Comparison of ENCODE assay signal across 9 mouse cellular contexts in genomic region chr14:31387301-31387981, GRCm38 (mm10). TPM values are rescaled to one million over a fixed set of nuclear protein-coding genes. Genes with fewer than 3 reads are reported as not detected.
DNase-seq lines count a peak whose midpoint lies in the region; ATAC-seq lines count a peak whose summit lies in the region.
"Had no signal": no experiment of that assay in that cellular context is flagged by ENCODE, and none has a peak within 500 bp of the region (broad histone marks: within the 10 kb centered on the region; RNA-seq: fewer than 3 reads in every experiment).

No protein-coding gene starts in this region.

- H3K36me3 ChIP-seq in hindbrain, embryonic 15.5 days = peaks cover 5% of the 10 kb centered on the region; the same call in 1 of the 2 replicates
- peaks cover 21% of the 10 kb centered on the region; the same call in 1 of the 2 replicates for H3K36me3 ChIP-seq in hindbrain, embryonic 14.5 days (replicated peaks; ENCODE audit: control insufficient read depth, insufficient read depth)
- H3K36me3 ChIP-seq in forebrain, embryonic 11.5 days (ENCODE audit: control insufficient read depth, insufficient read depth, low read length) = no peaks in the 10 kb centered on the region
- no peaks in the 10 kb centered on the region for H3K36me3 ChIP-seq in kidney, embryonic 14.5 days (ENCODE audit: control insufficient read depth, insufficient read depth, low read length)

- H3K4me3 ChIP-seq in hindbrain, embryonic 15.5 days = no peak overlapping the region
- no peak overlapping the region for H3K4me3 ChIP-seq in hindbrain, embryonic 14.5 days (replicated peaks; ENCODE audit: low read length)
- no peak overlapping the region for H3K4me3 ChIP-seq in forebrain, embryonic 11.5 days (ENCODE audit: low read depth, low read length)
- no peak overlapping the region for H3K4me3 ChIP-seq in kidney, embryonic 14.5 days (ENCODE audit: low read length)

- no peaks in the 10 kb centered on the region for H3K9me3 ChIP-seq in hindbrain, embryonic 15.5 days
- H3K9me3 ChIP-seq in hindbrain, embryonic 14.5 days (ENCODE audit: control insufficient read depth, low read length) = no peaks in the 10 kb centered on the region
- no peaks in the 10 kb centered on the region for H3K9me3 ChIP-seq in forebrain, embryonic 11.5 days (ENCODE audit: control insufficient read depth, low read length)
- H3K9me3 ChIP-seq in kidney, embryonic 14.5 days (ENCODE audit: control insufficient read depth, low read length) = no peaks in the 10 kb centered on the region

- peaks cover 54% of the 10 kb centered on the region for H3K4me1 ChIP-seq in hindbrain, embryonic 15.5 days (replicated peaks)
- H3K4me1 ChIP-seq in hindbrain, embryonic 14.5 days (replicated peaks; ENCODE audit: control insufficient read depth, insufficient read depth, low read length) = peaks cover 12% of the 10 kb centered on the region
- H3K4me1 ChIP-seq in forebrain, embryonic 11.5 days (replicated peaks; ENCODE audit: control insufficient read depth, insufficient read depth, low read length) = no peaks in the 10 kb centered on the region
- peaks cover 12% of the 10 kb centered on the region; the same call in 1 of the 2 replicates for H3K4me1 ChIP-seq in kidney, embryonic 14.5 days (ENCODE audit: control insufficient read depth, insufficient read depth, low read length)

- DNase-seq in hindbrain, embryonic 14.5 days (ENCODE audit: low spot score) = no peak
- peak; percentile 25 for DNase-seq in 416B (ENCODE audit: low read depth)
- peak; percentile 63 for DNase-seq in T-cell, adult 2 months (ENCODE audit: low spot score)
- no peak for DNase-seq in embryo, embryonic 11 days
- DNase-seq in forebrain, embryonic 11.5 days (ENCODE audit: low spot score) = no peak

- ATAC-seq in hindbrain, embryonic 15.5 days (ENCODE audit: low FRiP score, low read depth) = no peak
- no peak for ATAC-seq in hindbrain, embryonic 14.5 days (ENCODE audit: low FRiP score)
- ATAC-seq in hematopoietic stem cell, adult 5-6 weeks (replicated peaks in 1 of 2; ENCODE audit: insufficient read depth in 1 of 2, low FRiP score in 2 of 2, low TSS enrichment in 1 of 2, low read depth in 1 of 2, poor library complexity in 2 of 2, severe bottlenecking in 2 of 2) = peak; percentile 22 to 62; a peak in 3 of 4 replicates
- ATAC-seq in forebrain, embryonic 11.5 days (replicated peaks; ENCODE audit: low FRiP score) = no peak
- no peak for ATAC-seq in kidney, embryonic 14.5 days (ENCODE audit: low FRiP score, low TSS enrichment)
- ATAC-seq: Patski had no signal

- H3K9ac ChIP-seq in hindbrain, embryonic 15.5 days = no peak overlapping the region
- no peak overlapping the region for H3K9ac ChIP-seq in hindbrain, embryonic 14.5 days
- H3K9ac ChIP-seq in forebrain, embryonic 11.5 days (ENCODE audit: low read length) = no peak overlapping the region
- no peak overlapping the region for H3K9ac ChIP-seq in kidney, embryonic 14.5 days (ENCODE audit: low read depth, low read length)

- 69% methylated on average over 11 of the region's 11 CpGs for WGBS in hindbrain, embryonic 15.5 days
- 70% methylated on average over 11 of the region's 11 CpGs for WGBS in hindbrain, embryonic 14.5 days
- 83% methylated on average over 11 of the region's 11 CpGs for WGBS in forebrain, embryonic 11.5 days
- 77% methylated on average over 11 of the region's 11 CpGs for WGBS in kidney, embryonic 14.5 days

- no peaks in the 10 kb centered on the region for H3K27me3 ChIP-seq in hindbrain, embryonic 15.5 days
- H3K27me3 ChIP-seq in hindbrain, embryonic 14.5 days (ENCODE audit: control insufficient read depth, insufficient read depth, low read length) = no peaks in the 10 kb centered on the region
- no peaks in the 10 kb centered on the region for H3K27me3 ChIP-seq in forebrain, embryonic 11.5 days (ENCODE audit: control insufficient read depth, insufficient read depth, low read length)
- H3K27me3 ChIP-seq in kidney, embryonic 14.5 days (ENCODE audit: control insufficient read depth, insufficient read depth, low read length) = no peaks in the 10 kb centered on the region
- H3K27me3 ChIP-seq: Patski had no signal

- no peak overlapping the region for H3K4me2 ChIP-seq in hindbrain, embryonic 15.5 days
- H3K4me2 ChIP-seq in hindbrain, embryonic 14.5 days (replicated peaks) = no peak overlapping the region
- no peak overlapping the region for H3K4me2 ChIP-seq in forebrain, embryonic 11.5 days (ENCODE audit: low read depth, low read length, severe bottlenecking)
- no peak overlapping the region for H3K4me2 ChIP-seq in kidney, embryonic 14.5 days (replicated peaks; ENCODE audit: low read depth, low read length)

- peak overlapping the region; percentile 23; the same call in 1 of the 2 replicates for H3K27ac ChIP-seq in hindbrain, embryonic 15.5 days (replicated peaks)
- no peak overlapping the region for H3K27ac ChIP-seq in hindbrain, embryonic 14.5 days
- no peak overlapping the region for H3K27ac ChIP-seq in forebrain, embryonic 11.5 days (ENCODE audit: low read depth, low read length)
- no peak overlapping the region for H3K27ac ChIP-seq in kidney, embryonic 14.5 days (ENCODE audit: low read depth, low read length)

RNA-seq across cellular contexts. Expression of gene Sh3bp5, which starts 48.4 kb away (rescaled TPM):
- polyA plus RNA-seq in hindbrain, embryonic 15.5 days (2015; fragmentation: Nextera tagmentation; extraction: Ambion mirVana) = 131 and 144 TPM in 2 replicates
- 86.9 and 93.7 TPM in 2 replicates for polyA plus RNA-seq in hindbrain, embryonic 14.5 days (2014; fragmentation: Nextera tagmentation; extraction: Ambion mirVana)
- total RNA-seq in hematopoietic stem cell, adult 5-6 weeks (2017) = 14.3 and 15.9 TPM in 2 replicates
- 15.8 and 17.4 TPM in 2 replicates for polyA plus RNA-seq in forebrain, embryonic 11.5 days (2014; fragmentation: Nextera tagmentation; extraction: Ambion mirVana)
- polyA plus RNA-seq in kidney, embryonic 14.5 days (2014; fragmentation: Nextera tagmentation; extraction: Ambion mirVana) = 6.7 and 14.3 TPM in 2 replicates

RNA-seq across cellular contexts. Expression of gene Capn7, which starts 51.0 kb away (rescaled TPM):
- 80.2 and 83.1 TPM in 2 replicates for polyA plus RNA-seq in hindbrain, embryonic 15.5 days (2015; fragmentation: Nextera tagmentation; extraction: Ambion mirVana)
- 90.6 and 103 TPM in 2 replicates for polyA plus RNA-seq in hindbrain, embryonic 14.5 days (2014; fragmentation: Nextera tagmentation; extraction: Ambion mirVana)
- total RNA-seq in hematopoietic stem cell, adult 5-6 weeks (2017) = 61.8 and 79.4 TPM in 2 replicates
- polyA plus RNA-seq in forebrain, embryonic 11.5 days (2014; fragmentation: Nextera tagmentation; extraction: Ambion mirVana) = 36.2 and 41.2 TPM in 2 replicates
- 27.4 and 49.8 TPM in 2 replicates for polyA plus RNA-seq in kidney, embryonic 14.5 days (2014; fragmentation: Nextera tagmentation; extraction: Ambion mirVana)

Comparison
In these comparisons a context has a peak if more than half of its experiments do, and no peak if none do; other contexts are left out.
1. ATAC-seq: peak in hematopoietic stem cell, adult 5-6 weeks (2 of 2); none in hindbrain, embryonic 15.5 days (single experiment), hindbrain, embryonic 14.5 days (single experiment), forebrain, embryonic 11.5 days (single experiment) and kidney, embryonic 14.5 days (single experiment).
2. DNase-seq: peak in 416B (single experiment) and T-cell, adult 2 months (single experiment); none in hindbrain, embryonic 14.5 days (single experiment), embryo, embryonic 11 days (single experiment) and forebrain, embryonic 11.5 days (single experiment).